Mouse (Mus musculus): ENCODE results near the gene Dlg2.

GRCm38 (mm10) chr7:92024928-92025327 lies 1548.5 kb downstream of the Dlg2 start:
- TF ChIP-seq POLR2A (IDR thresholded peaks at IDR 0.05; ENCODE audit: control insufficient read depth, extremely low read depth, insufficient read depth, low read length, poor library complexity) (no peak), CTCF (IDR thresholded peaks at IDR 0.05; ENCODE audit: borderline replicate concordance, control insufficient read depth, extremely low read depth, insufficient read depth, low read length, poor library complexity) (no peak)
